Mouse (Mus musculus) c-Kit-negative CD71-positive TER-119-positive erythroid progenitor cells, embryonic 14.5 days (primary cell): ENCODE data around the gene Klf5.

Experiments used
- DNase-seq: peaks from one replicate; pipeline ENCODE4 v3.0.0-alpha.2; 2013; ENCODE audit warnings: low read depth, low spot score

The Klf5 gene

DNA sequence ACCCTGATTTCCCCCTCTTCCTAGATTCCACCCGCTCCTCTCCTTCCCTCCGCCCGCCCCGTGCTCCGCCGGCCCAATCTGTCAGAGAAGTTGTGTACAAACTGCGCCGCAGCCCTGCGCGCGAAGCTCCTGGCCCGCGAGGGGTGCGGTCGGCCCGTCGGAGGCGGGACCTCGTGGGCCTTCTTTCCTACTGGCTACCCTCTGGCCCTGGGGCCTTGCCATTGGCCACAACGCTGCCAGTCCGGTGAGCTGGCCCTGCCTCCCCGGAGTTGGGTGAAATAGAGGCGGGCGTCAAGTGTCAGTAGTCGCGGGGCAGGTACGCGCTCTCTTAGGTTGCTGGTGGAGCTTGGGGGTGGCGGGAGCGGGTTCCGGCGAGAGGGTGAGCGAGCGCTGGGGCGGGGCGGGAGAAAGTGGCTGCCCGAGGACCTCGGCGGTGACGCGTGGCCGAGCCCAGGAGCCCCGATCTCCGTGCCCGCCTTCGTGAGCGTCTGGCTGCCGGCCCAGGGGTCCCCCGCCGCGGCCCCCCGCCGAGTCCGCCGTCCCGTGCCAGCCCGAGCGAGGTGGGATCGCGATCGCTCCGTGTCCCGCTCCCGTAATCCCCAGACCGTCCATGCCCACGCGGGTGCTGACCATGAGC lies at the start of gene Klf5:
Gene Klf5 (plus strand): TSS at position 307 of the 637 bp plus-strand sequence.
- peak; percentile 64 for DNase-seq

DNA sequence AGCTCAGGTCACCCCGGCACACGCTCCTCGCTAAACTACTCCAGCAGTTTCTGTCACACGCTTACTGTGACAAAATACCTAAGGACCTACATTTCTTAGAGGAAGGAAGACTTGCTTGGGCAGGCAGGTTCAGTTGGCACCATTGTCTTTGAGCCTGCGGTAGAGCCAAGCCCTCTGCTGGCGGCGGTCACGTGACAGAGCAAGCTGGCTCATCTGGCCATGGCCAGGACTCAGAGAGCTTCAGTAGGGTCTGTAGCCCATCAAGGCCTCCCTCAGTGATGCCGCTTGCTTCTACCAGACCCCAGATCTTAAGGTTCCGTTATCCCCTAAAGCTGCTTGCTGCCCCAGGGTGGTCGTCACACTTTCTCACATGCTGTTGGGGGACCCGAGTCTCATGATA lies 36.5 kb upstream of the Klf5 start:
- no peak for DNase-seq

DNA sequence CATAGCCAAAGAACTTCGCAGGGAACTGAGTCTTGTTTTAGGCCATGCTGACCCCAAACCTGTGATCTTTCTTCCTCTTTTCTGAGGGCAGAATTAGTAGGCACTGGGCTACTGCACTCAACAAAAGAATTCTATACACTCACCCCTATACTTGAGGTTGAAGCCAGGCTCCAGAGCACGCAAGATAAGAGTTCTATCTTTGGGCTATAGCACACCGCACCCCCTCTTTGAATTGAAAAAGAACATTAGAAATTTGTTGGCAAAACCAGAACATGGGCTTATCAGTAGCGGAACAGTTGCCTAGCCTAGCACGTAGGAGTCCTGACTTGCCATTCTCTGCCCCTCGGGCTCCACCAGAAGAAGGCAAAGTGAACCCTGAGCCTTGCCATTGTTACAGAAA lies 34.7 kb upstream of the Klf5 start:
- no peak for DNase-seq

DNA sequence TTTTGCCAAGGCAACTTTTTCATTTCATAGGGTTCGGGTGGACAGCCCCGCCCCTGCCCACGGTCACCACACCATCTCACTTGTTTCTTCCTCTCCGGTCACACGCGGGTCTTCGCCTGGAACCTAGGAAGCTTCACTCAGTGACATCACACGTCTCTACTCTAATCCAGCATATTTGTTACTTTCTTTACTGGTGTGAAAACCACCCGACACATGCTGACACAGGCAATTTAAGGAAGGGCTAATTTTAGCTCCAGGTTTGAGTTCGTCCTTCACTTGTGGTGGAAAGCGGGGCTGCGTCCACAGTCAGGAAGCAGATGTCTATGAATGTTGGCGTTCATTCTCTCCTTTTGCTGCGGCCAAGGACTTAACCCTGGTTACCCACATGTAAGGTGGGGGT lies 32.7 kb upstream of the Klf5 start:
- DNase-seq: no peak

DNA sequence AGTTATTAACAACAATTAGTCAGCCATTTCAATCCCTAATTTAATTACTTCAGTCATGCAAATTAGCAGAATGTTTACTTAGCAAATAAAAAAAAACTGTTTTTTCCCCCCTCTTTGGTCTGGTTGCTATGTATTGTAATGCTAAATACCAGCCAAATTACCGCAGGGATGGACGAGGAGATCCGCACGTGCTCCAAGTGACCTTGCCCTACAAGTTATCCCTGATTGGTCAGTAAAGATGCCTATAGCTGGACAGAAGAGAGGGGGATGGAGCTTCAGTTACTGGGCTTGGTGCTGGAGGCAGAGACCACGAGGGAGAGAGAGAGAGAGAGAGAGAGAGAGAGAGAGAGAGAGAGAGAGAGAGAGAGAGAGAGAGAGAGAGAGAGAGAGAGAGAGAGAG lies 31.7 kb upstream of the Klf5 start:
- DNase-seq: no peak

DNA sequence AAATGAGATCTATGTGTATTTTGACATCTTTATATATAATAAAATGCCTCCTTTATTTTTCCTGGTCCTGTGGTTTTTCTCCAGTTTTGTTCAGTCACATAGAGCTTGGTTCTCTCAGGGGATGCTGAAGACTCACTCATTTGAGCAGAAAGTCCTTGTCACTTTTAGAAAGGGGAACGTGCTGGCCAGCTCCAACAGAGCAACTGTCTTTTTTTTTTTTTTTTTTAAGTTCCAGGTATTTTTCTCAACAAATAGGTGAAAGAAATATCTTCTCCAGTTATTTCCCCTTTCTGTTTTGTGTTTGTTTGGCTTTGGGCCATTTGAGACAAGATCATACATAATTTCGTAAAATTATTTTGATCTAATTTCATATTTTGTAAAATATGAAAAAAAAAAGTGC lies 24.4 kb upstream of the Klf5 start:
- DNase-seq: no peak

DNA sequence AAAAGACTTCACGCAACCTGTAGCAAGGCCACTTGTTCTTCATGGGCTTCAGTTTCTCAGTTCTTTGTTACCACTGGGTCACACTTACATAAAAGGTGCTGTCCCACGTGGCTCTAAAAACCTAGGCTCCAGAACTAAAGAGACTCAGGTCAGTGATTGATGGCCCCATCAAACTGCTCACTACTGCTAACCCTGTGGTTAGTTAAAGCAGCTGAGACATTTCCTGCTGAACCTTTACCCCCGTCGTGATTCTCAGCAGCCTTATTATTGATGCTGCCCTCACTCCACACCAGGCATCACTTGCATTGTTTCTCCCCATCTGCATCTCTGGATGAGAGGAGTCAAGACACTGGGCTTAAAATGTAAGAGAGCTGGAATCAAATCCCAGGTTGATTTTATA lies 22.7 kb upstream of the Klf5 start:
- no peak for DNase-seq

DNA sequence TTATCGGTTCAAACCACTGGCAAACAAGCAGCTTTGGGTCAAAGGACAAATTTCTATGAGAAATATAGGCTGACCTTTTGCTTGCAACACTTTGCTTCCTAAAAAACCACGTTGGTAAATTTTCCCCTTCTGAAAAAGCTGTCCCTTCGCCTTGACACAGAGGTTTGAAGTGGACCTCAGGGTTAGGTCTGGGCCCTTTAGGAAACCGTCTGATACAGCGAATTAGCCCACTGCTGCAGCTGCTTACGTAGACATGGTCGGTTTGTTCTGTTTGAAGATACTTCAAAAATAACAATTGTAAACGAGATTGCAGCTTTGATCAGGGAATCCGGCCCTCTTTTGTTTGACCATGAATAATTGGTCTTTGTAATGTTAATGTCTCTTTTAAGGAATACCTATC lies 20.2 kb upstream of the Klf5 start:
- DNase-seq: no peak

DNA sequence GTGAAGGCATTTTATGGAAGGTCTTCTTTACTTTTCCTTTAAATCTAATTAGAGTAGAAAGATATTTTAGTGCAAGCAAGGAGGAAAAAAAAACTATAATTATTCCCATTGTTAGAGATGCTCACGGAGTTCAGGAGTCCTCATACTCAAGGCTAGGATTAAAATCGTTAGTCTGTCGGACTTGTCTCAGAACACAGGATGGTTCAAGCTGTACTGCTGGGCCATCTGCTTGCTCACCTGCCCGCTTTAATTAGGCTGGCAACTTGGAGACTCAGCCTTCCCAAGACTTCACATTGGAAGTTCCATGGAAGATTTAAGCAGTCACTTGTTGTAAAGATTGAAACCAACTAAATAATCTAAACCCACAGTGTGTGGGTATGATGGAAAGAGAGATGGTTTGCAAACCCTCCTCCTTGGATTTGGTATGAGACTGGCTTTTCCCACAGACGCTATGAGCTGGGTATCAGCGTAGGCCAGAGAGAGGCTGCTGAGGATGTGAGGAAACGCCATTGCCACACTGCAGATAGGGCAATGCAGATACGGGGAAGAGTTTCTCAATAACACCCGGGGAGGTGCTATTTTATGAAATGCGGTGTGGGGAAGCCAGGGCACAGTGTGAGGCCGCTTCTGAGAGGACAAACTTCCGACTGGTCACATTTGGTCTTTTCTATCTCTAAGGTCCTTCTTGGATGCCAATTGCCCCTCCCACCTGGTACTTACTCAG lies 19.6 kb upstream of the Klf5 start:
- DNase-seq: no peak

DNA sequence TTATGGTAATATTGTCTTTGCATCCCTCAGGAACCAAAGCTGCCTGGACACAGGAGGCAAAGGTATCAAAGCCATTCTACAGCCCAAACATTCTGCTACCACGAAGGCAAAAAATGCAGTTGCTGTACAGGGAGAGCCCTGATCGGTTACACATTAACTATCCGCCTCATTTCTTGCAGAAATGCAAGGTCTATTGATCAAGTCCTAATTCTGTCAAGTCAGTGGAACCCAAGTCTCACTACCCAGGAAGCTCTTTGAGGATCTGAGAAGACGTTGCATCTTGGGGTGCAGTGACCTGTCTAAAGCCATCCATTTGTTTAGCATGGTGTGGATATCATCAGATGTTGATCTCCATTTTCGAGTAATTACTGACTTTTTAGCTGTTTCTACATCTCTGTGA lies 18.1 kb upstream of the Klf5 start:
- no peak for DNase-seq

DNA sequence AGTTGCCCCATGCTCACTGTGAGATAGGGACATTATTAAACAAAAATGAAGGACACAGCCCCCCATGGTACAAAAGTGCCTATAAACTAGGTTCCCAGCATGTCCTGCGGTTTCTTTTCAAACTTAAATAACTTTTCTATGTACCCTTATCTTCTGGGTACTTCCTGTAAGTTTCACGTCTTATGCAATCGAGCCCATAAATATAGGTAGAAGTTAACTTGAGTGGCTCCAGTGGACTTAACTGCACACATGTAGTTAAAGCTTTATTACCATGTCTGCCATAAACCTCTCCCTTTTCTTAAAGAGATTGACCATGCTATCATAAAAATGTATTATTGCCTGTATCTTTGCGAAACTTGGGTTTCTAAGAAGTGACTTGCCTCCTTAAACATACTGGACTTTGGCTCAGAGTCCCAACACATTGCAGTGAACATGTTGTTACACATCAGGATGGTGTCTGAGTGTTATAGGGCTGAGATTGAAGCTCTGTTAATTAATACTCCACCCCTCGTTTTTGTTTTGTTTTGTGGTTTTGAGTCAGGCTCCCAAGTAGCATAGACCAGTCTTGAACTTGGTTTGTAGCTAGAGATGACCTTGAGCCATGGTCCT lies 17.6 kb upstream of the Klf5 start:
- no peak for DNase-seq

DNA sequence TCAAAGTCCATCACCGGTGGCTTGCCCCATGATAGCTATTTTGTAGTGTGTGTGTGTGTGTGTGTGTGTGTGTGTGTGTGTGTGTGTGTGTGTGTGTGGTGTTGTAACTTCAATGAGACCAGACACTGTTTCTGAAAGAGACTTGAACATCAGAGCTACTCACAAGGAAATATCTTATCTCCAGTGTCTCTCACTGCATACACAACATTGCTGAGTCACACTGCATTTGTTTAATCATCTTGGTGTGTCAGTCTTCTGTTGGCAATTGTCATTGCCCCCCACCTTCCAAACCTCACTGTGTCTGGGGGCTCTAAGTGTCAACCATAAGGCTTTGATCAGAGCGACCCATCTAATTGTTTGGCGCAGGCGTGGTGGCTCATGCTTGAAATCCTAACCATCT lies 13.0 kb upstream of the Klf5 start:
- DNase-seq: no peak

DNA sequence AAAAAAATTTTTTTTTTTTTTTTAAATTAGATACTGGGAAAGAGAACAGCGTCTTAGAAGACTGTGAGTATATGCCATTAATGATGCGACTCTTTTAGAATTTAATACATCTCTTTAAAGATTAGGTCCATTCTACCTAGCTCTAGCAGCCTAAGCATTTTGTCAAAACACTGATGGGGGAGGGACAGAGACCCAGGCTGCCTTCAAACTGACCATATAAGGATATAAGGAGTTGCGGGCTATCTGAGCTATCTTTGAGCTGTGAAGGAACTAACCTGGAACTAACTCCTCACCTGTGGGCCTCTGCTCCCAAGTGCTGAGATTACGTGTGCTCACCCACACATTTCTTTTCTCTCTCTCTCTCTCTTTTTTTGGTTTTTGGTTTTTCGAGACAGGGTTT lies 6.3 kb upstream of the Klf5 start:
- no peak for DNase-seq

DNA sequence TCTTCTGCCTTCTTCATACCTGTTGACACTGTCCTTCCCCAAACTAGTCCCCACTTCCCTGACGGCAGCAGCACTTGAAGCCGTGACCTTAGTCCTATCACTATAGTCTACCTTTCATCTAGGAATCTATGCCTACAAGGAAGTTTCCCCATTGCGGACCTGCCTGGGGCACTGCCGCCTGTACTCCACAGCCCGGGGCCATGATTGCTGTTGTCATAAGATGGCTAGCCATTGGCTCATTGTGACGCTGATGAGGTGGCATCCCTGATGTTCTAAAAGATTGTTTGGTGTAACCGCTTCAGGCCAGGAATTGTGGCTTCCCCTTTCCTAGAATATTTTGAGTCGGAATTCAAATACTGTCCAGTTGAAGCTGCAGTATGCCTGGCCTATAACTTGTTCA lies 4.1 kb upstream of the Klf5 start:
- DNase-seq: no peak

DNA sequence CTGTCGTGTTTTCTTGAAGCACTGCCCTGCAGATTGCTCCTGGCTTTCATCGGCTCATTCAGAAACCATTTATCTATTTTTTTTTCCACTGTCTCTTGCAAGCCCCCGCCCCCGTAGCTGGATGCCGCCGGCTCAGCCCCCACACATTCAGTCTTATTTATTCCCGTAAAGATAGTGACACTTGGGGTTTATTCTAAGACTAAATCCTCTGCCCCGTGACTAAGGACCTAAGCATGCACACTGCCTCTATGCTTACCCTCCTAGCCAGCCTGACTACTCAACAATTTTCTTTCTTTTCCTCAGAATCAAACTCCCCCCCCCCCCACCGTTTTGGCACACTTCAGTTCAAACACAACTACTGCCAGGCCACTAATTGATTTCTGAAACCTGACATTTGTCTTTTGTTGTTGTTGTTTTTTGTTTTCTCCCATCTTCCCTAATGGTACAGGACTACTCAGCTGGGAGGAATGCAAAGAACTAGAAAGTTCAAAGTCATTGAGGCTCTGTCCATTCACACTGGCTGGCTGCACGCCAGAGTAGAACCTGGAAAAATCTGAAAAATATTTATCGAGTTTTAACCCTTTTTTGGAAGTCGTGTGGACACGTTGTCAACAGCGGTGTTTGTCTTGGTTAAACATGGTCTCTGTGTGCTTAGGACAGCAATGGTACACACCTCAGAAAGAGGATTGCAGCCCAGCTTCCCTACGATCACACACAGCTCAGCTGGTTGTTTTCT lies 2.7 kb upstream of the Klf5 start:
- DNase-seq: no peak

DNA sequence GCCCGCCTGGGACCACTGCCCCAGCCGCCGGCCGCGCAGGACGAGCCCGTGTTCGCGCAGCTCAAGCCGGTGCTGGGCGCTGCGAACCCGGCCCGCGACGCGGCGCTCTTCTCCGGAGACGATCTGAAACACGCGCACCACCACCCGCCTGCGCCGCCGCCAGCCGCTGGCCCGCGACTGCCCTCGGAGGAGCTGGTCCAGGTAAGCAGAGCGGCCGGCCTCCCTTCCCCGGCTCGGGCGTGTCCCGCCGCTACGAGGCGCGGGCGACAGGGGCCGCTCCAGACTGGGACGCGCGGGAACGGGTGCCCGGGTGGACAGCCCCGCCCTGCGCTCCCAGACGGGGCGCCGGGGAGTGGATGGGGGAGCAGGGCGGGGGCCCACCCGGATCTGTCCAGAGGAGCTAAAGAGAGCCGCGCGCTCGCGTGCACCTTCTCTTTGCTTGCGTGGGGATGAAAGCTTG lies 561 bp downstream of the Klf5 start:
- DNase-seq: peak; percentile 17

DNA sequence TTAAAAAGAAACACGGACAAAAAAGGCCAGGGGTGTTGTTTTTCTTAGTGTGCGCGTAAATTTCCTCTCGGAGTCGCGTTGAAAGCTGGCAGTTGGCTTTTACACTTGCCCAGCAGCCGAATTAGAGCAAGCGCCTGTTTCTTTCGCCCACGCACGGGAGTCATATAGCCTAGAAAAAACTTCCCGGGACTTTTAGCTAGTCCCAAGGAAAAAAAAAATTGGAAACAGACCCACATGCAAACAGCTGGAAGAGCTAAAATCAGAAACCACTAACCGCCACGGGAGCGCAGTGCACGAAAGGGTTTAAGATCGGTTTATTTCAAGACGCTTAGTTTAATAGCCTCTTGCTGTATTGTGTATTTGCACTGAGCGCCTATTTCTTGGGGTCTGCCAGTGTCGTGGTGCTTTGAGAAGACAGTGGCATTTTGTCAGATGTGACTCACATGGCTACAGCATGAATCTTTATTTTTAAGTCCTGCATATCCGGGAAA lies 1.3 kb downstream of the Klf5 start:
- DNase-seq: no peak

DNA sequence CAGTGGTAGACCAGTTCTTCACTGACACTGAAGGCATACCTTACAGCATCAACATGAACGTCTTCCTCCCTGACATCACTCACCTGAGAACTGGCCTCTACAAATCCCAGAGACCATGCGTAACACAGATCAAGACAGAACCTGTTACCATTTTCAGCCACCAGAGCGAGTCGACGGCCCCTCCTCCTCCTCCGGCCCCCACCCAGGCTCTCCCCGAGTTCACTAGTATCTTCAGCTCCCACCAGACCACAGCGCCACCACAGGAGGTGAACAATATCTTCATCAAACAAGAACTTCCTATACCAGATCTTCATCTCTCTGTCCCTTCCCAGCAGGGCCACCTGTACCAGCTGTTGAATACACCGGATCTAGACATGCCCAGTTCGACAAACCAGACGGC lies 3.0 kb downstream of the Klf5 start:
- no peak for DNase-seq

DNA sequence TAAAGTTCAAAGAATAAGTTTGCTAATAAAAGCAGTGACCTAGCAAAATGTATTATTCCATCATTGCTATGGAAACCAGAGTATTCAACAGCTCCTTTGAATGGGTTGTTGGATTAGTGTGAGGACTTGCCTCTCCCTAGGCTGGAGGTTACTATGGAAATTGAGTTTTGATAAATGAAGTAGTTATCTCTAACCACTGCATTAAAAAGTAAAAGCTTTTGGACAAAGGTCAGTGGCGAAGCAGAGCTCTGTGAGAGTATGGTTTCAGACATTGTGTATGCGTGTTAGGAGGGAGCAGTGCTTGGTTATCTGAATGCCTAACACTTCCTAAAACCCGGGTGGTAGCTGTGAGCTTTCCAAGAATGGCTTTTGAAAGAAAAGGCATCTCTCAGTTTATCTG lies 5.9 kb downstream of the Klf5 start:
- no peak for DNase-seq

DNA sequence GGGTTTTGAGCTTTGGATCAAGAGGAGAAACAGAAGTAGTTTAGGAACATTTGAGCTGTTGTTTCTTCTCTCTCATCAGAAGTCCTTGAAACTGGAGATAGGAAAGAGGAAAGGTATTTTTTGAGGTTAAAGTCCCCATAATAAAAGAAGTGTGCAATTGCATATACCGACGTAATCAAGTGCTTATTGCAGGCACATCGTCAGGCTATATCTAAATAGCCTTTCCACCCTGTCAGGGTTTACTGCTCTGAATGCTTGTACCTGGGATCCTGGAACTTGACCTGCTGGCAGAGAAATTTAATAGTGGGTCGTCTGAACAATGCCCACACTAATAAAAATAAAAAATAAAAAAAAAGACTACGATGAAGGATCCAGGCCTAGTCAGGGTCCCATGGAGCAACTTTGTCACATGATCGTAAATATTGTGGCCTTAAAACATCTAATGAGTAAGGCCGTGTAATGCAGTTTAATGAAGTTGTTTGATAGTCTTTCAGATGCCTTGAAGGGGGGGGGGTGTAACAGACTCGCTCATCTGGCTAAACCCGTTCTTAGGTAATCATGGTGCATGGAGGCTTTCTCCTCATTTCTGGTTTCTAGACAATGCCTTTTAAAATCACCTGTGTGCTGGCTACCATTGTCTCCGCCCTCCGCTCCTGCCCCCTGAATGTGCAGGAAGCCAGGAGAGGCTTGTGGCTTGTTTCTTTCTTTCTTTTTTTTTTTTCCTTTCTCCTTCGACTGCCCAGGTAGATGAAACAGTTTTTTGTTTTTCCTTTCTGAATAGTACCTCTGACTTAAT lies 6.7 kb downstream of the Klf5 start:
- no peak for DNase-seq

DNA sequence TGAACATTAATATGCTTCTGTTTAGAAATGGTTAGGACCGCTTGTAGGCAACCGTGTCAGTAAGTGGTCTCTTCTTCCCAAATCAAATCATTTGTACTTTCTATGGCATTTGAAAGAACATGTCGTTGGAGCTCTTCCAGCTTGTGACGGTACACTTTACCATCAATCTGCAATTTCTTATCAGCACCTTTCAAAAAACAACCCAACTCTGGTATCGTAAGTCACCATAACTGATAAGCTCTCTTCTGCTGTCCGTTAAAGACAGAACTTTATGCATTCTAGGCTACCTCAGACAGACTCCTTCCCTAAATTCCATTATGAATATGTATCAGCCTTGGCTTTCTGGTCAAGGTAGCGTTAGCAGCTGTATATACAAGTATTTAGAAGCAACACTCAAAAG lies 7.9 kb downstream of the Klf5 start:
- DNase-seq: no peak

DNA sequence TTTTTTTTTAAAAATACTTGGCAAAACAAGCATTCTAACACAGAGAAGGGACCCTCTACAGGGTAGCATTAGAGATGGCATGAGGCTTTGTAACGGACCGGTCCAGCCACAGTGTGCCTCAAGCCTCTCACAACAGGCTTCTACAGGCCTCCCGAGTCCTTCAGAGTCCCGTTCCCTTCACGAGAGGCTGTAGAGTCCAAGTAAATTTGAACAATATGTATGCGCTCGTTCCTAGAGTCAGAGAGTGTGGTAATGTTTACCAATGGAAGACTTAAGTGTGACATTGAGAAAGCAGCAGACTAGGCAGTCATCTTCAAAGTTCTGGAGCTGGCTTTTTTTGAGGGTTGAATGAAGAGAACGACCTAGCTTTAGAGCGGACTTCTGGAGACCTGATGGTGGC lies 11.1 kb downstream of the Klf5 start:
- DNase-seq: no peak
